Mouse (Mus musculus): ENCODE results near the gene Cep19.

Cep19 gene

GRCm38 (mm10) chr16:32144592-32144991 is 45.0 kb downstream of the Cep19 start:
- DNase-seq (ENCODE audit: low read depth) = no peak

- DNase-seq (ENCODE audit: low read depth) = no peak
Measured at GRCm38 (mm10) chr16:32147589-32148207, 48.1 kb downstream of the Cep19 start.

DNA sequence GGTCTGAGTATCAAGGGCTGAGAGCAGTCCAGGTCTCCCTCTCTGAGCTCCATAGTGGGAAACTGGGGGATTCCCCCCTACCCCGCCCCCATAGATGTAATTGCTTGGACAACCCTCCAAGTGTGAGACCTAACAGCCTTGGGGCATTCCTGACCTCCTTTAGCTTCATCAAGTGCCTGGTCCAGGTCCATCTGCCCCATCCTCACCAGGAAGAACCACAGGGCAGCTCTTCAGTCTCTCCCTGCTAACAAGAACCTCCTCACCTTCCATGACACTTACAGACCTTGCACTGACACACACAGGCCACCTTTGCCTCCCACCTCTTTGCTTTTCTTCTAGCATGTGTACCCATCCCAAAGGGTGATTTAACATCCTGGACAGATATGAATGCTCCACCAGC is 54.4 kb downstream of the Cep19 start:
- no peak for DNase-seq (ENCODE audit: low read depth)

GRCm38 (mm10) chr16:32154437-32154836 is 54.8 kb downstream of the Cep19 start:
- DNase-seq (ENCODE audit: low read depth) = no peak

DNA sequence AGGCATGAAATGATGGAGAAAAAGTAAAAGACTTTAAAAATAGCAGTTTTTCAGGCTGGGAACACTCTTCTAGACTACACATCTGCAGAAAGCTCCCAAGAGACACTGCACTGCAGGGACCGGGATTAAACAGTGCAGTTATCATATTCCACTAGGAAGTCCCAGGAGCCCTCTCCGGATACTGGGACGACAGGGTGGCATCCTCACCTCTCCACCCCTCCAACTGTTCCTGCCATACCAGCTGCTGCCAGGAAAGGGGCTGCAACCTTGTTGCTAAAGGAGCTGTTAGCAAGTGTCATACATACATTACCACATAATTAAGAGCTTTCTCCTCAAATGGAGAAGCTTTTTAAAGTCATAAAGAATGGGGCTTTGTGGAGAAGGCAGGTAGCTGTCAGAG is 57.1 kb downstream of the Cep19 start:
- DNase-seq (ENCODE audit: low read depth) = no peak

- no peak for DNase-seq (ENCODE audit: low read depth)
Measured at GRCm38 (mm10) chr16:32157369-32157768, 57.8 kb downstream of the Cep19 start.

Data from fibroblast of lung, adult 2 months (primary cell).